Mouse (Mus musculus): ENCODE results near the gene Gnptab. TPM values are rescaled to one million over a fixed set of nuclear protein-coding genes. Genes with fewer than 3 reads are reported as not detected.
"Not testable (repeated sequence)": the region's sequence is repeated elsewhere in the genome, so short reads cannot be mapped to it uniquely, and the experiment has no call there.

Gnptab gene
- total RNA-seq, 2 experiments from 2014 or later: 71.5 to 80.8 TPM

GRCm38 (mm10) chr10:88417686-88418085, 38.8 kb downstream of the Gnptab start:
- no peak for DNase-seq

DNA sequence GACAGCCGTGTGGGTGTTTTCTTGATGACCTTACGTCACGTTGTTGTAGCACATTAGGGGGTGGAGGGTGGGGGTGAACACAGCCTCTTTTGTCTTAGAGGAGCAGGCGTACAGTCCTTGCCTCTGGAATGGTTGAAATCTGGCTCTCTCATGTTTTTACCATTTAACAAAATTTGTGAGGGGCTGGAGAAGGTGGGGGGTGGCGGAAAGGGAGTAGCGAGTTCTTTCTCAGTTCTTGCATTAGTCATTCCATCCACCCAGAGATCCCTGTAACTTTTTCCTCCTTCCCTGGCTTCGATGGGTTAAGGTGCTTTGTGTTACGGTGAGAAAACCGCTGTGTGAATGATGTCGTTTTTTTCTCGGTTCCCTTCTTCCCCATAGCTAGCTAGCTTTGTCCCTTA, 41.2 kb downstream of the Gnptab start:
- DNase-seq: no peak

DNA sequence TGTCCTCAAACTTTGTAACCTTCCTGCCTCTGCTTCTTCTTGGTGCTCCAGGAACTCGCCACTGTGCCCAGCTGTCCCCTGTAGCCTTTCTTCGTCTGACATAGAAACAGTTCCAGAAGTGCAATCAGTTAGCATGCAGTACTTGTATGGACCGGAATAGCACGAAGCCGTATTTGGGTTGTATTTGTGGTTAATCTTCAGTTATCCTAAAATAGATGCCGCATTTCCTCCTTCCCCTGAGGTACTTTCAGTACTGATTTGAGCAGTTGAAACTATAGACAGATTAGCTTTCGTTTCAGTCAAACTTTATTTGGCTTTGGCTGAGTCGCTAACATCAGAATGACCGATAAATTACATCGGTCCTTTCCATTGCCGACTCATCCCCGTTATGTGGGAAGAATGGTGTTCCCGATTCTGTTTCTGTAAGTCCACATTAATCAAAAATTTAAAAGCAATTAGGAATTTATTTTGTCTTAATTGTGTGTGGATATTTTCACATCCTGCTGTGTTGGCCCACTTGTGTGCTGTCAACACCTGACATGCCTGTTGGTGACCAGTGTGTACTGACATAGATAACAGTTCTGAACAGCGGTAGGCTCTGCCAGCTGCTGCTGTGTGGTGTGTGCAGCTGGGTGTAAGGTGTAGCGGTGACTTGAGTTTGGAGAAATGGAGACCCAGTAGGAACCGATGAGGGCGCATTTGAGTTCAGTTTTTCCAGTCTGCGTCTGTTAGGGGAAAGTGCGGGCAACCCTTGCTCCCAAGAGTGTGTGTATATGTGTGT, 41.9 kb downstream of the Gnptab start:
- DNase-seq: no peak

GRCm38 (mm10) chr10:88426158-88426816, 47.4 kb downstream of the Gnptab start:
- DNase-seq: peak in 1 of 2 experiments; percentile 44

DNA sequence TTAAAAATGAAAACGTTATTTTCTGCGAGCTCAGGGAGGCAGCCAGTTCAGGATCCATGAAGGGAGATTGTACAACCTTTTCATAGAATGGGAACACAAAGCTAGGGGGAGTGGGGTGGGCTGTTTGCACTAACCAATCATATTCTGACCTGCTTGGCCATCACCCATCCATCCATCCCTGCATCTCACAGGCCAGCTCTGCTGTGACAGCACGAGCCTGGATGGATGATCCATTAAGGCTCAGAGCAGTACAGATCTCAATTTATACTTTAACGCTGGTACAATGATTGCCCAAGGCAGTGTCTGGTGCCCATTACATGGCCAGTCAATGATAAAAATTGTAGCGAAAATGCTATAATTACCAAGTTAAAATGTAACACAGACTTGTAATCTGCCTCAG, 48.0 kb downstream of the Gnptab start:
- DNase-seq: no peak

DNA sequence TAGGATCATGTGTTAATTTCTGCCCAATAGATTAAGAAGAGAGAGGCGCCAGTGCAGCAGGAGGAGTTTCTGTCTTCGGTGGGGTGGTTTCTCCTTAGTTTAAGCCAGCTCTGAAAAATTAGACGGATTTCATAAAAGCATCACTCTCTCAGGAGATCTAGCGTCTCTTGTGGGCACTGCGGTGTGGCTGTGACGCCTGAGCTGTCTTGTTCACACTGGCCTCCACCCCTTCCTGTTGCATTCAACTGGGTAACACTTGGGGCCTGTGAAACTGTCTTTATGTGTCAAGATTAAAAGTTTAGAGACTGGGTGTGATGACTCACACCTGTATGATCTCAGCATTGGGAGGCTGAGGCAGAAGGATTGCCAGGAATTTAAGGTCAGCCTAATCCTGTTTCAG, 49.1 kb downstream of the Gnptab start:
- no peak for DNase-seq

- DNase-seq: no peak
Observed at GRCm38 (mm10) chr10:88441224-88441623, 62.3 kb downstream of the Gnptab start.

DNA sequence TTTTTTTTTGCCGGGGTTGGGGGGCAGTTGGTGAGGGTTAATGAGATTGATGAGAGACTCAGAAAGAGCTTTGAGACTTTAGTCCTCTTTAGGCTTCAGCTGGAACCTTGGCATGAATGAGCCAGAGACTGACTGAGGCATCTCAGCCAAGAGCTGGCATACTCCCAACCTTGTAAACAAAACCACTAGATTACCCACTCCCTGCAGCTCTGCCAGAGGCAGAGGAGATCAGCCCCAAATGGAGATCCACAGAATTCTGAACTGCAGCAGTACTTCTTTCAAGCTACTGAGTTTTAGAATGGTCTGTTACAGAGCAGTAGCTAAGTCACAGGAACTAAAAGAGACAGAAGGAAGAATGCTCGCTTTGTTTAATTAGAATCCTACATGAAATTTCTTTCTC, 72.3 kb downstream of the Gnptab start:
- peak in 1 of 2 experiments; percentile 46 for DNase-seq

DNA sequence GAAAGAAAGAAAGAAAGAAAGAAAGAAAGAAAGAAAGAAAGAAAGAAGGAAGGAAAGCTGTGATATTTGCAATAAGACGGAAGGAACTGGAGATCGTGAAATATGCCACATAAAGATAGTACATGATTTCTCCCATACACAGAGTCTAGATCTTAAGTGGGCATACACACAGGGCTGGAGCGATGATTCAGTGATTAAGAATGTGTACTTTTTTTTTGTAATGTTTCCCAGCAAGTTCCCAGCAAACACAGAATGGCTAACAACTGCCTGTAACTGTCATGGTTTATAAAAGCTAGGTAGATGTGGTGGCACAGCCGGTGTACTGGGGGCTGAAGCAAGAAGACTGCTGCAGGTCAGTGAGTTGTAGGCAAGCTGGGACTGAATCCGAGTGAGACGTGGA, 73.1 kb downstream of the Gnptab start:
- DNase-seq: no peak

- no peak for DNase-seq
Observed at GRCm38 (mm10) chr10:88457816-88458215, 78.9 kb downstream of the Gnptab start.

- DNase-seq: no peak
Observed at GRCm38 (mm10) chr10:88459502-88459992, 80.6 kb downstream of the Gnptab start, which contains the start of gene Sycp3. Gene Sycp3 (plus strand): TSS chr10:88459569.

DNA sequence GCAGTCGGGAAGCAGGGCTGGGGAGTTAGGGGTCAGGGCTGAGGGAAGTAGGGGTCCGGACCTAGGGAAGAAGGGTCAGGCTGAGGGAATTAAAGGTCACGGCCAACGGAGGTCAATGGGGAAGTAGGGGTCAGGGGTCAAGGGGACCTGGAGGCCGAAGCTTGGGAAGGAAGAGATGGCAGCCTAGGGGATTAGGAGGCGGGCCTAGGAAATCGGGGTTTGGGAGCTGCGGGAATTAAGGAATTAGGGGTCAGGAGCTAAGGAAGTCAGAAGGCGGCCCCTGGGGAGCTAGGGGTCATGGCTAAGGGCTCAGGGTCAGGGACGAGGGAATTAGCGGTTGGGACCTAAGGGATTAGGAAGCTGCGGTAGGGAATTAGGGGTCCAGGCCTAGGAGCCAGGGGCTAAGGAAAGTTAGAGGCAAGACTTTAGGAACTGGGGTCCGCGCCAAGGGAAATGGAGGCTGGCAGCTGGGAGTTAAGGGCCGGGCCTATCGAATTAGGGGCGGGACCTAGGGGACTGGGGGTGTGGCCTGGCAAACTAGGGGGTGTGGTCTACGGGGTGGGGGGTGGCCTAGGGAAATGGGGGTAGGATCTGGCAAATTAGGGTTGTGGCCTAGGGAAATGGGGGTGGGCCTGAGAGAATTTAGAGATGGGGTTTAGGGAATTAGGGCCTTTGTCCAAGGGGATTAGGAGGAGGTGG, 81.3 kb downstream of the Gnptab start:
- no peak for DNase-seq

GRCm38 (mm10) chr10:88482866-88483265, 103.9 kb downstream of the Gnptab start:
- DNase-seq: not testable (repeated sequence)

- DNase-seq: no peak
Observed at GRCm38 (mm10) chr10:88488629-88489028, 109.7 kb downstream of the Gnptab start.

GRCm38 (mm10) chr10:88491632-88492031, 112.7 kb downstream of the Gnptab start:
- DNase-seq: no peak

- DNase-seq: no peak
Observed at GRCm38 (mm10) chr10:88492658-88493057, 113.7 kb downstream of the Gnptab start.

GRCm38 (mm10) chr10:88494959-88495587, 116.1 kb downstream of the Gnptab start:
- no peak for DNase-seq

Other genes with a start within 250 kb of the Gnptab start
- gene Parpbp, start 232.2 kb upstream of the Gnptab start, total RNA-seq (2021): under 1 TPM; 0.42 to 0.58 TPM
- 1 to 10 TPM; 7.3 to 8.5 TPM for gene Nup37, start 232.1 kb upstream of the Gnptab start, total RNA-seq (2021)
- 10 to 100 TPM; 22.4 to 23.5 TPM for gene Washc3, start 178.0 kb upstream of the Gnptab start, total RNA-seq (2021)
- gene Dram1, start 52 bp upstream of the Gnptab start, total RNA-seq (2021): 1 to 10 TPM; 1.2 to 1.5 TPM
- gene Sycp3, start 80.4 kb downstream of the Gnptab start, total RNA-seq (2021): 1 to 10 TPM in 1 of 2 experiments, under 1 TPM in 1; 0.90 to 1.2 TPM
- gene Chpt1, start 124.9 kb downstream of the Gnptab start, total RNA-seq (2021): 10 to 100 TPM; 42.3 to 47.0 TPM
- 1 to 10 TPM; 1.0 to 1.5 TPM for gene Mybpc1, start 226.0 kb downstream of the Gnptab start, total RNA-seq (2021)